Mouse (Mus musculus) mouse trophoblast stem cell (cell line): ENCODE results near the gene Dda1.
"Not testable (repeated sequence)": the region's sequence is repeated elsewhere in the genome, so short reads cannot be mapped to it uniquely, and the experiment has no call there.

Experiments
- in situ Hi-C, 2 experiments: fragments of 300-500 bp; cut with MseI, MboI; formaldehyde crosslinking; loops; 2 replicates in 1 of 2; 3 replicates in 1 of 2; pipeline ENCODE4 v1.15.1; 2025

Dda1 gene

DNA sequence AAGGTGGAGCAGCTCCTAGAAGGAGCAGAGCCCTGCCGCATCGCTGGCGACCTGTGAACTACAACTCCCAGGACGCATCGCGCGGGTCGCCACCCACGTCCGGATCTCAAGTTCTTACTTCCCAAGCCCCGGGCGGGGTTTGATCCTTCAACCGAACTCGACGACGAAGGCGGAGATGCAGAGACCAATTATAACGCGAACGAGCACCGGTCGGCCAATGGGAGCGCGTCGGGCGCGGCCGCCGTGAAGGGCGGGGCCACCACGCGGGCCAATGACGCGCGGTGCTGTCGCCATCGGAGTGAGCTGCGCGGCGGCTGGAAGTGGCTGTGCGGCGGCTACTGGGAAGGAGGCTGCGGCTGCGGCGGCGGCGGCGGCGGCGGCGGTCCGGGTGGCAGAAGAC, at the start of gene Dda1:
TSS of gene Dda1 (plus strand) at position 284 of the 400 bp plus-strand sequence.
- in situ Hi-C loops: no loop called here

DNA sequence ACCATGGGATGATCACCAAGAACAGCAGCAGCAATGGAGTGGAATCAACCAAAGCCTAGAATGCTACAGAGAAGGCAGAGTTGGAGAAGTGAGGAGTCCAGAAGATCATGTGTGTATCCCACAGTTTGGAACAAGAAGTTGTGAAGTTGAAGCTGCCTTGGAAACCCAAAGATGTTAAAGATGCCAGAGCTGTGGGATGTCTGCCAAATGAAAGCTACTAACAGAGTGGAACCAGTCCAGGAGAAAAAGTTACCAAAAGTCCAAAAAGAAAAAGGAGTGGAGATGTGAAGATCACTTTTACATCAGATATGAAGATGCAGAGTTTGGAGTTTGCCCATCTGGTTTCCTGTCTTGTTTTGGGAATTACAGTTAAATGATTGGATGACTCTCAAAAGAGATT, 46.9 kb upstream of the Dda1 start:
- in situ Hi-C loops: no loop called here

GRCm38 (mm10) chr8:71432935-71433334, 36.1 kb upstream of the Dda1 start:
- in situ Hi-C loops: not testable (repeated sequence)

GRCm38 (mm10) chr8:71437041-71437440, 32.0 kb upstream of the Dda1 start:
- in situ Hi-C loops: no loop called here

GRCm38 (mm10) chr8:71441404-71441803, 27.6 kb upstream of the Dda1 start:
- in situ Hi-C loops: no loop called here

DNA sequence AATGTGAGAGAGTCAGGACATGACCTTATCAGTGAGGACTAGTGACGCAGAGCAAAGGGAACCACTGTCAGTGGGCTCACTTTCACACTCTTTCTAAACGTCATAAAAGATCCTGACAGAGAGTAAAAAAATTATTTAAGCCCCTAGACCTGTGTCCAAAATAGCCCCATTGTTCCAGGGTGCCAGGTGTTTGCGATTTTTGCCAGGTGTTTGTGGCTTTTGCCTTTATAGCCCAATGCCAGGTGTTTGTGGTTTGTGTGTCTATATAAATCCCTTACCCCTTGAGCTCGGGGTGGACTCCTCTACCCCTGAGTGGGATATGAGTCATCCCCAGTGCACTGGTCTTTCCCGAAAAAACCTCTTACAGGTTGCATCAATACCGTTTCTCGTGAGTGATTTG, 23.9 kb upstream of the Dda1 start:
- in situ Hi-C loops: no loop called here

DNA sequence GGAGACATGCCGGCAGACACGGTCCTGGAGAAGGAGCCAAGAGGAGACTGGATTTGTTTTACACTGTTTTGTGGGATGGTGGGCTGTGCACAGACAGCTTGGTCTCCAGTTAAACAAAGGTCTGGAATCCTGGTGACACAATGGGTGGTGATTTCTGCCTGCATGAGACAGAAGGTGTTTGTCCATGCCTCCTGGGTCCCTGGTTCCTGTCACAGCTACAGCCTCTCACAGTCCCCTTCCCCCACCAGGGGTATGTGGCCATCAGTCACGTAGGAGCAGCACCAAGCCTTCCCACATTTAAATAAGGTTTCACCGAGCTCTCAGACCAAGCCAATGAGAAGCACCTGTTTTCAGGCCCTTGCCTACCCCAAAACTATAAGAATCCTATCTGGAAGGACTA, 17.7 kb upstream of the Dda1 start:
- in situ Hi-C loops: no loop called here

DNA sequence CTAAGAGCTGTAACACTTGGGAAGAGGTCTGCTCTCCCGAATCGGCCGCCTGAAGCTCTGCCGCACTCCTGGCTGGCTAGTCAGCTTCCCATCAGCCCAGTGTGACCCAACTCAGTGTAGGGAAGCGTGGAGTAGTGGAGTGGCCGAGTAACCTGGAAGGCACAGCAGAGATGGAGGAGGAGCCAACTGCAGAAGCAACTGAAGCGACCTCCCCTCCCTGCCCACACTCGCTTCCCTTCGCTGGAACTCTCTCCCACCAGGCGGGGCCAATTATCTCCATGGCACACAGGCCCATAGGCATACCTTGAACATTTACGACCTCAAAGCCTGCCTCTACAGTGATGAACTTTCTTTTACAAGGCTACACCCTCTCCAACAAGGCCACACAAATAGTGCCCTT, 17.2 kb upstream of the Dda1 start:
- in situ Hi-C loops: no loop called here

- in situ Hi-C loops: no loop called here
These were observed 16.3 kb upstream of the Dda1 start for GRCm38 (mm10) chr8:71452669-71453068.

DNA sequence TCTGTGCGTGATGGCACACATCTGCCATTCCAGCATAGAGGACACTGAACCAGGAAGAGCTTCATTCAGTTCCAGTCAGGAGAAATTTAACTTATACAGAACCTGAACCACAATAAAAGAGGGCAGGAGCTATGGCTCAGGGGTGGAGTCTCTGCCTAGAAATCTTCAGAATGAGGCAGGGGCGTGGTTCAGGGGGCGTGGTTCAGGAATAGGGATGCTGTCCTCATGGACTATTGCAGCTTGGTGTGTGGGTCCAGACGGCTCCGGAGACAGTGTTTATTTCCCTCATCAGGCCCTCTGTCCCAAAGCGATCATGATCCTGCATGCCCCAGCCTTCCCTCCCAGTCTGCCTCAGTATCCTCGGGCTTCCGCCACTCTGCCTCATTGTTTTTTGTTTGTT, 14.3 kb upstream of the Dda1 start:
- in situ Hi-C loops: no loop called here

GRCm38 (mm10) chr8:71456906-71457305, 12.1 kb upstream of the Dda1 start:
- in situ Hi-C loops: no loop called here

DNA sequence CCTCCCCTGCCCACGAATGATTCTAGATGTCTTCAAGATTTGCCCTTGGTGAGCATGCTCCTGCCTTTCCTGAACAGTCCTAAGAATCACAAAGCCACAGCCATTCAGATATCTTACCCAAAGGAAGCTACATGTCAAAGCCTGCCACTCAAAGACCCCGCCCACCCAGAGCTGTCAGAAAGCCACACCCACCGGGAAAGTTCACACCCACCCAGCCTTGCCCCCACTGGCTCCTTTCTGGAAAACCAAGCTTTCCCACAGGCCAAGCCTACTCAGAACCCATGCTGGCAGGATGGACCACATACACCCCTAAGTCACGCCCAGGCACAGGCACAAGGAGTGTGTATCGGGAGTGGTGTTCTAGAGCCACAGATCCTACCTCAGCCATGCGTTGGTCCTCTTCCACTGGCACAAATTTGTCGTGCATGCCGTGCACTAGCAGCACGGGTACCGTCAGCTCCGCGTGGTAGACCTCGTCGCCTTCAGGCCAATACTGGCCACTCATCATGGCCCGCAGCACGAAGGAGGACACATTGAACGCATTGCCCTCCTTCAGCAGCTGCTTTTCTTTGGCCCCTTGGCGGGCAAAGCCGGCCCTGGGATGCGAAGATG, 11.2 kb upstream of the Dda1 start:
- in situ Hi-C loops: no loop called here

GRCm38 (mm10) chr8:71460716-71461115, 8.3 kb upstream of the Dda1 start:
- in situ Hi-C loops: no loop called here

DNA sequence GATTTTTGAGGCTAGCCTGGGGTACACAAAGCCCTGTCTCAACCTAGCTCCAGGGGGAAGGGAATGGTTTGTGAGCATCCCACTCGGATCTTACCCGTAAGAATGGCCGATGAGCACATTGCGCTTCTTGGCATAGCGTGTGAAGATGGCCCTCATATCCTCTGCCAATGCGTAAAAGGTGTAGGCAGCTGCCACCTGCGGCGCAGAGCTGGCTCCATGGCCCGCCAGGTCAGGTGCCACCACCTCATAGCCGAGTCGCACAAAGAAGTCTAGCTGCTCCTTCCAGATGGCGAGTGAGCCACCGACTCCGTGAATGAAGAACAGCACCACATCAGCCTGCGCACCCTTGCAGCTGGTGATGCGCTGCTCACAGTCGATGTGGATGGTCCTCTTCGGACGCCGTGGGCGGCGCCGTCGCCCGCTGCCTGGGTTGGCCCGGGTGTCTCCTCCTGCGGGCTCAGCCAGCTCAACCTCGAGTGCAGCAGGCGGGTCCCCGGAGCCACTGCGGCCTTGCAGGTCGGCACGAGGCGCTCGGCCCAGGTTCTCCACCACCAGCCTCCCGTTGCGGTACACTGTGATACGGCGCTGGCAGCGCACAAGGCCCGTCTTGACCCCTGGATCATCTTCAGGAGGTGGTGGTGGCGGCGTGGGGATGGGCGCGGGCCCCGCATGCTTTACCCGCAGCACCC, 7.7 kb upstream of the Dda1 start:
- in situ Hi-C loops: no loop called here

DNA sequence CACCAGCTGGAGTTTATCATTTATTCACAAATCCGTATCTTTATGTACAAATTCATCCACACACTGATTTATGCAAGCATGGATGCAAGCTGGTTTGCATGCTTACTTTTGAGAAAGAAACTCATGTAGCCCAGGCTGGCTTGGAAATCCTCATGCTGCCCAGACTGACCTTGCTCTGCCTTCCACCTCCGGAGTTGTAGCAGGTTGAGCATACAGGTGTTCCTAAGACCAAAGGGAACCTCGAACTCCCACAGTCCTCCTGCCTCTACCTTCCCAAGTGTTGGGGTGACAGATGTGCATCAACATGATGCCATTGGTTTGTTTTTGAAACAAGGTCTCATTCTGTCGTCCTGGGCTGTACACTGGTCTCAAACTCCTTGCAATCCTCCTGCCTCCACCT, 6.8 kb upstream of the Dda1 start:
- in situ Hi-C loops: no loop called here

GRCm38 (mm10) chr8:71462786-71463185, 6.2 kb upstream of the Dda1 start:
- in situ Hi-C loops: no loop called here

- in situ Hi-C loops: no loop called here
These were observed 5.6 kb upstream of the Dda1 start, which contains the start of gene Abhd8 for GRCm38 (mm10) chr8:71463188-71464033. Gene Abhd8, minus strand, starts transcription at chr8:71463655.

DNA sequence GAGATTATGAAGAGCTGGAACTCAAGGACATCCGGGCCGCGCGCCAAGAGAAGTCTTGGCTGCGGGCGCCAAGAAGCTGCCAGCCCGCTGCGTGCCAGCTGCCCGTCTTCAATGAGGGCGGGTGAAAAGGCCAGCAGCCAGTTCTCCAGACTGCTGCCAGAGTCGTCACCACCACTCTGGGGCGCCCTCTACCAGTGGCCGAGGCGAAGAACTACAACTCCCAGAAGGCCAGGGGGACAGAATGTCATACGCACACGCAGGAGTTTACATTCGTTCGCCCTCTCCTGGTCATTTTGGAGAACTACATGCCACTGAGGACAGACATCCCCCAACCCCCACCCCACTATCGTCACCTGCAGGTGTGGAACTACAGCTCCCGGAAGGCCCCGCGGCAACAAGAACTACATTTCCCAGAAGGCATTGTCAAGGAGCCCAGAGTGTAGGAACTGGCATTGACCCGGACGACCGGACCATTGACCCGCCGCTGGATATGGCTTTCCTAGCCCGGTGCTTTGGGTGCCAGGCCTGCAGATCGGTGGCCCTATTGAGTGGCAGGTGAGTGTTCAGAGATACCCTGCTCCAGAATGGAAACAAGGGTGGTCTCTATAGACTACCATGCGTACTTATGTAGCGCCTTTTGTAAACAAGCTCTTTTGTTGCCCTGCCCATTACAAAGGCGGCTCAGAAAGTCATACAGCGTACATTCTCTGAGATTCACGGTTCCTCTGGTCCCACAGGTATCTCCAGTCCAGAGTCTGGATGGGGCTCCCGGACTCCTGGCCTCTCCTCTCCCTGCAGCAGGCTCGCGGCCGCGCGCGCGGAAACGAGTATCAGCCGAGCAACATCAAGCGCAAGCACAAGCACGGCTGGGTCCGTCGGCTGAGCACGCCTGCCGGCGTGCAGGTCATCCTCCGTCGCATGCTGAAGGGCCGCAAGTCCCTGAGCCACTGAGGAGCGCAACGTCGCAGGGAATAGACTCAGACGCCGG, 4.2 kb upstream of the Dda1 start, which contains the start of gene Mrpl34:
TSS of gene Mrpl34 (plus strand) at position 447 of the 988 bp plus-strand sequence.
- in situ Hi-C loops: no loop called here

DNA sequence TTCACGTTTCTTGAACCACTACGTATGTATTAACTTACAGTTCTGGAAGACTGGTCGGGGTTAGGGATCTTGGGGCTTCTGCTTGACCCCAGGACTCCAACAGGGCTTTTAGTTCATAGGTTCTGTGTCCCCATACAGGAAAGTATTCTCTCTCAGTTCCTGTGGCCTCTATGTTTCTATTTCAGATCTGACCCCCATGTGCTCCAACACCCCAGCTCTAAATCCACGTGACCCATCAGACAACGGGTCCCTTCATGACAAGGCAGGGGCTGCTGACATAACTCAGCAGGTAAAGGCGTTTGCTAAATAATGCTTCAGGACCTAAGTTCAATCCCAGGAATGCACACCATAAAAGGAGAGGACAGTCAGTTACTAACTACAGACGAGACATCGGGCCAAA, 3.3 kb upstream of the Dda1 start:
- in situ Hi-C loops: no loop called here

DNA sequence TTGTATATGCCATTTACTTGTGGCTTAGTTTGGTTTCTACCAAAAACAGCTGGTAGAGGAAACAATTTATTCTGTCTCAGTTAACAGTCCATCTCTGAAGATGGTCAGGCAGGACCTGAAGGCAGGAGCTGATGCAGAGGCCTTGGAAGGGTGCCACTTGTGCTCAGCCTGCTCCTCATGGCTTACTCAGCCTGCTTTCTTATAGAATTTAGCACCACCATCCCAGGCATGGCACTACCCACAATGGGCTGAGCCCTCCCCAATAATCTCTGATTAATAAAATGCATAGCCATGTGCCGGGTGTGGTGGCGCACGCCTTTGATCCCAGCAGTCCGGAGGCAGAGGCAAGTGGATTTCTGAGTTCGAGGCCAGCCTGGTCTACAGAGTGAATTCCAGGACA, 2.8 kb upstream of the Dda1 start:
- in situ Hi-C loops: no loop called here

DNA sequence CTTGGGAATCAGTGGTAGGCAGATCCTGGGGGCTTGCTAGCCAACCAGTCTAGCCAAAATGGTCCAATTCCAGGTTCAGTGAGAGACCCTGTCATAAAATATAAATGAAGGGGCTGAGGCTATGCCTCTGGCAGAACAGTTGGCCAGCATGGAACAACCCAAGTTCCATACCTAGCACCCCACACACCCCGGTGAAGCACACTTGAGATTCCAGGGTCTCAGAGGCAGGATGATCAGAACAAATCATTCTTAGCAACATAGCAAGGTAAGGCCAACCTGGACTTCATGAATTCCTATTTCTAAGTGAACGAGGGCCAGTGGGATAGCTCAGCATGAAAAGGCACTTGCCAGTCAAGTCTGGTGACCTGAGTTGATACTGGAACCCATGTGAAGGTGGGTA, 1.8 kb upstream of the Dda1 start:
- in situ Hi-C loops: no loop called here
